Mouse (Mus musculus) cerebellum, postnatal 25 days (tissue): Measurements from ENCODE around the gene Rps16.

Source experiments
- DNase-seq, 2 experiments: peaks; one replicate each; pipeline ENCODE4 v3.0.0; 2021; ENCODE audit warnings: mixed read lengths in 2 of 2

The Rps16 gene

GRCm38 (mm10) chr7:28392429-28393271 is 42.2 kb downstream of the Rps16 start, which contains the start of the genes Med29 and Paf1:
Med29 (minus strand) TSS chr7:28392708.
Paf1 (plus strand) TSS chr7:28392951.
- DNase-seq = peak; percentile 96

DNA sequence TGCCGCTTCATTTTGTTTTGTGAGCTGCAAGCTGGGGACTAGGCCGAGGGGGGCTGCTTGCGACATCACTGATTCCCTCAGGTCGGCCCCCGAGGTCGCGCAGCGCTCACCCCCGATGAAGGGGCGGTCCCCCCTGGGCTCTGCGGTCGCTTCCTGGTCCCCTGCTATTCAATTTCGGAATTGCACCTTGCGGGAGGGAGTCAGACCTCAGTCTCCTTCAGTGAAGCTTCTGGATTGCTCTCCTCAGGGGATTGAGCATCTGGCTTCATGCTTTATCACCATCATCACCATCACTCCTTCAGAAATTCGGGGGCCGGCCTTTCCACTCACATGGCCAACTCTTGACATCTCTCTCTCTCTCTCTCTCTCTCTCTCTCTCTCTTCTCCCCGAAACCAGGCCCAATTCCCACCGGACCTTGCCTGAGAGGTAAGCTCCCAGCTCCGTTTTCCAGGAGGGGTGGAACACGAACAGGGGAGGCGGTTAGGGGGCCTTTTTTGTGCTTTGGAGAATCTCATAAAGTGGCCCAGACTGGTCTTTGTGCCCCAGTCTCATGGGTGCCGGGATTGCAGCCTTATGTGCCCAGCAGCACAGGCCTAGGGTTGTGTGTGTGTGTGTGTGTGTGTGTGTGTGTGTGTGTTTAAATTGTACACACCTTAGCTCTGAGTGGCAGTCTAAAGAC is 43.0 kb downstream of the Rps16 start:
- DNase-seq = no peak

- DNase-seq = no peak
These were observed 45.0 kb downstream of the Rps16 start for GRCm38 (mm10) chr7:28395425-28395824.

GRCm38 (mm10) chr7:28398000-28398399 is 47.5 kb downstream of the Rps16 start:
- peak in 1 of 2 experiments; percentile 53 for DNase-seq

- DNase-seq = no peak
These were observed 48.4 kb downstream of the Rps16 start for GRCm38 (mm10) chr7:28398696-28399340.

GRCm38 (mm10) chr7:28401030-28401429 is 50.6 kb downstream of the Rps16 start:
- no peak for DNase-seq

- DNase-seq = no peak
These were observed 51.5 kb downstream of the Rps16 start for GRCm38 (mm10) chr7:28401942-28402341.
